In the genomic region with DNA sequence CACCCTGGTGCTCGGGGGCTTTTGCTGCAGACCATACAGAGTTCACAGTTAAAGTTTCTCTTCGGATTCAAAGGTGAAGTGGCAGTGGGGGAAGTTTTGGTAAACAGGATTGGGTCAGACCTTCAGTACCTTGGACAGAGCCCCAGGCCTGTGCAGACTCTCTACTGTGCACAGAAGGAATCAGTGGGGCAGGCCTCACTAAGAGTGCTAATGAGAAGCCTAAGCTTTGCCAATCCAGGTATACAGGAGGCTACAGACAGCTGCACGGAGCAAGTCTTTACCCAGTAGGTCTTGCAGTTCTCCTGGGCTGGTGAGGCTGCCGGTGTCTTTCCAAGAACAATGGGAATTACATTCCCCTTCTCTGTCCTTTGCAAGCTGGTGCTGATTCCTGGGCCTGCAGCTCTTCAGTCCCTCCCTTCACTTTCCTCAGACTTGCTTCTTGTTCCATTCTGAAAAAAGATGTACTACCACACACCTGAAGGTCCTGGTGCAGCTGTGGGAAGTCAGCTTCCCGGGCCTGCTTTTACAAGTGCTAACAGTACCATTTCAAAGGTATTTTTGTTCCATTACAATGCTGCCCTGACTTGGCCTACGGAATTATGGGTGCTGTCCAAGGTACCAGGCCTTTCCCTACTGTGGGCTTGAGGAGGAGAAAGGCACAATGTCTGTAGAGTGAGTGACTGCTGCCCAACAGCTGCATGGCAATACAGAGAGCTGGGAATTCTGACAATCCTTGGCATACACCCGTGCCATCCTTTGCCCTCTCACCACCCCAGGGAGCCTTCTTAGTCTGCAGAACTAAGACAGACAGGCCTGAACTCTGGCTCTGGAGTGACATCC, we compare ENCODE assay signal across 10 mouse cellular contexts.
A peak's percentile ranks its signal among the peaks of the same experiment; 100 is the strongest.
DNase-seq lines count a peak whose midpoint lies in the region; ATAC-seq and TF ChIP-seq lines count a peak whose summit lies in the region.
"Had no signal": no experiment of that assay in that cellular context is flagged by ENCODE, and none has a peak within 500 bp of the region (broad histone marks: within the 10 kb centered on the region; RNA-seq: fewer than 3 reads in every experiment).

No protein-coding gene starts in this region.

- no peak overlapping the region for H3K9ac ChIP-seq in intestine, embryonic 15.5 days
- no peak overlapping the region for H3K9ac ChIP-seq in intestine, embryonic 16.5 days (ENCODE audit: low read depth, low read length)

- no peaks in the 10 kb centered on the region for H3K9me3 ChIP-seq in intestine, embryonic 15.5 days
- H3K9me3 ChIP-seq in intestine, embryonic 16.5 days (ENCODE audit: control insufficient read depth, low read length): no peaks in the 10 kb centered on the region

- no peak overlapping the region for H3K27ac ChIP-seq in intestine, embryonic 15.5 days
- H3K27ac ChIP-seq in intestine, embryonic 16.5 days (ENCODE audit: low read length): no peak overlapping the region
- no peak overlapping the region for H3K27ac ChIP-seq in gastrocnemius, adult 2 months

- ATAC-seq in intestine, embryonic 15.5 days: 0 out of 2 replicates have a peak, but pooled peaks have one; percentile 45
- ATAC-seq in intestine, embryonic 16.5 days: no peak
- ATAC-seq in erythroblast, adult 5-6 weeks (replicated peaks; ENCODE audit: low FRiP score, poor library complexity, severe bottlenecking): no peak
- ATAC-seq: Patski had no signal

- no peak overlapping the region for H3K4me3 ChIP-seq in intestine, embryonic 15.5 days (replicated peaks)
- H3K4me3 ChIP-seq in intestine, embryonic 16.5 days (ENCODE audit: low read length): no peak overlapping the region
- H3K4me3 ChIP-seq in gastrocnemius, adult 2 months: no peak overlapping the region

- no peak for TF ChIP-seq CTCF in gastrocnemius, adult 2 months (IDR thresholded peaks at IDR 0.05)

- intact Hi-C loops in gastrocnemius, adult 2 months (cut with DNase I): no loop called here

- no peaks in the 10 kb centered on the region for H3K27me3 ChIP-seq in intestine, embryonic 15.5 days (replicated peaks)
- H3K27me3 ChIP-seq in intestine, embryonic 16.5 days (replicated peaks; ENCODE audit: control insufficient read depth, insufficient read depth, low read length): no peaks in the 10 kb centered on the region
- H3K27me3 ChIP-seq: Patski had no signal

- WGBS in intestine, embryonic 15.5 days: 41% methylated on average over 7 of the region's 7 CpGs
- 48% methylated on average over 7 of the region's 7 CpGs for WGBS in intestine, embryonic 16.5 days

- H3K4me1 ChIP-seq in intestine, embryonic 15.5 days (replicated peaks): no peaks in the 10 kb centered on the region
- H3K4me1 ChIP-seq in intestine, embryonic 16.5 days (ENCODE audit: control insufficient read depth, insufficient read depth, low read length): no peaks in the 10 kb centered on the region

- no peak overlapping the region for H3K4me2 ChIP-seq in intestine, embryonic 15.5 days (replicated peaks)
- H3K4me2 ChIP-seq in intestine, embryonic 16.5 days (ENCODE audit: low read depth, low read length): no peak overlapping the region

- peak; percentile 48 for DNase-seq in thymus, postnatal 4 days
- DNase-seq in thymus, postnatal 10 days (ENCODE audit: low spot score in 2 of 2): no peak
- DNase-seq in hindlimb bud, embryonic 11.5 days (ENCODE audit: extremely low spot score, low read depth, low spot score): peak; percentile 42
- no peak for DNase-seq in gastrocnemius, adult 2 months
- no peak for DNase-seq in left cerebral cortex, adult 9 months (ENCODE audit: low spot score in 2 of 2)
- DNase-seq: cerebellum, postnatal 10 days had no signal

- 0 out of 2 replicates have a peak, but pooled peaks cover 3% of the 10 kb centered on the region for H3K36me3 ChIP-seq in intestine, embryonic 15.5 days
- H3K36me3 ChIP-seq in intestine, embryonic 16.5 days (ENCODE audit: control insufficient read depth, insufficient read depth, low read length): 0 out of 2 replicates have a peak, but pooled peaks cover 6% of the 10 kb centered on the region

Comparison
In these comparisons a context has a peak if more than half of its experiments do, and no peak if none do; other contexts are left out.
1. DNase-seq: peak in thymus, postnatal 4 days (single experiment) and hindlimb bud, embryonic 11.5 days (single experiment); none in thymus, postnatal 10 days (0 of 2), gastrocnemius, adult 2 months (single experiment) and left cerebral cortex, adult 9 months (0 of 2).